Mouse (Mus musculus): ENCODE results near the gene Grpel1.
A peak's percentile ranks its signal among the peaks of the same experiment; 100 is the strongest.

Gene Grpel1

DNA sequence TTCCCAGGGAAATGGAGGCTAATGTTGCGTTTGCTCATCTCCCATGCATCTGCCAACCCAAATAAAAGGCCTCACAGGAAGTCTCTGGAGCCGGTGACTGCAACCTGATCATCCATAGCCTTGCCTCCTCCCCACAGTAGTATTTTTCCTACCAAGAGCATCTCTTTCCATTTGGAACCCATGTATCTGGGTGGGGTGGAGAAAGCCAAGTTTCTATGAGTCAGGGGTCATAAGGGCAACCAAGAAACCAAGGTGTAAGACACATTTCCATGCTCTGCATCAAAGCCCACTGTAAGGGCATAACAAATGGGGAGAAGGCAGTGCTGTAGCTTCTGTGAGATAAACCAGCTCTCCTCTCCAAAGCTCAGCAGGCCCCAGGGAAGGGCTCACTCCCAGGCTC is 3.6 kb upstream of the Grpel1 start:
- DNase-seq (ENCODE audit: low spot score in 2 of 2), result no peak

DNA sequence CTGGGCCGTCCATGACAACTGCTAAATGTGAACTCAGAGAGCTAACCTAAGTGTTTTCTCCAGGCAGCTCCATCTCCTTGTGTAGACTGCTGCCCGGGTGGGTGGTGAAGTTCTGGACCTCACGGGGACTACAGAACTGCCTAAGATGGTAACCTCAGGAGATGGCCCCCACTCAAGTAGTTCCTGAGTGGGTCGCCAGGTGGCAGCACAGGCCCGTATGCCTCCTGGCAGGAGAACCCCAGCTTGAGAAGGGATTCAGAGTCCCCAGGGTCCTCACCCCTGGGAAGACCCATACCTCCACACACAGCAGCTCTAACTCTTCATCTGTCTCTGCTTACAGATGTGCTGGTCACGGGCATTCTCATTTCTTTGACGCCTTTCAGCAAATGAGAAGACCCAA is 2.0 kb upstream of the Grpel1 start:
- DNase-seq (ENCODE audit: low spot score in 2 of 2), result peak; percentile 87 to 90

DNA sequence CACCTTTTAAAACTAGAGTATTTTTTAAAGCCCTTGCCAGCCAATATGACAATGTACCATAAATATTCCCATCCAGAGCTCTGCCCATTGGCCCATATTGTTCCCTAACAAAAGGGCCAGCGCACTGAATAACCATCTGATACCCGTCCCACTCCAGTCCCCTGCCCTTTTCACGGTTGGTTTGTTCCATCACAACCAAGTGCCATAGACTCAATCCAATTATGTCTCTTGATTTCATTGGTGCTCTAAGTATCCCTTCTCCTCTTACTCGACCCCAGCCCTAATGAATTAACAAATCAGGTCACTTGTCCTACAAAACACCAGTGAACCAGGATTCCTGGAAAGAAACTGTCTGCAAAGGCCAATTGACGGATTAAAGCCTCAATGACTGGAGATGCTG is 1.4 kb upstream of the Grpel1 start:
- DNase-seq (ENCODE audit: low spot score in 2 of 2), result no peak

DNA sequence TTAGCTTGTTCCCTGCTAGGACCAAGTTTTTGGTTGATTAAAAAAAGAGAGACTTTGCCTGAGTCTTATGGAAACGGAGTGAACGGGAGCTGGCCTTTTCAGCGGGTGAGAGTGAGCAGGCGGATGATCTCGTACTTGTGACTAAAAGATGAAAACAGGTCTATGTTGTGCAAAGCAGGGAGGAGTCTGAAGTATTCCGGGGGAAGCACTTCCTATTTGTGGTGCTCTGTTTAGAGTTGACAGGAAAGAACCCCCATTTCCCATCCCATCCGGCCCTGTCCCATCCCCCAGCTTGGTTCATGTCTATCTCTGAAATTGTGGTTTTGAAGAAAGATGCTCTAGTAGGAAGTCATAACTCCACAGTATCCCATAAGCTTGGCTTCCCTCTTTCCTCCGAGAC is 1.1 kb downstream of the Grpel1 start:
- DNase-seq (ENCODE audit: low spot score in 2 of 2), result no peak

DNA sequence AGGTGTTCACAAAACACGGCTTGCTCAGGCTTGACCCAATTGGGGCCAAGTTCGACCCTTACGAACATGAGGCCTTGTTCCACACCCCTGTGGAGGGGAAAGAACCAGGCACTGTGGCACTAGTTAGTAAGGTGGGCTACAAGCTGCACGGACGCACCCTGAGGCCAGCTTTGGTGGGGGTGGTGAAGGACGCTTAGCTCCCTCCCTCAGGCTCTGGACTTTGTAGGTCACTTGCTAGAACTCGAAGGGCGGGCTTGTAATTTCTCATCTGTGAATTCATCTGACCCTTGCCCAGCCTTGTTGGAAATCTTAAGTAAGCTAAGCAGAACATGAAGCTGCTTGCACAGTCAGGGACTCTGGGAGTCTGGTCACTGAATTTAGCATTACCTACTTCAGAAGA is 6.4 kb downstream of the Grpel1 start:
- DNase-seq (ENCODE audit: low spot score in 2 of 2), result no peak

DNA sequence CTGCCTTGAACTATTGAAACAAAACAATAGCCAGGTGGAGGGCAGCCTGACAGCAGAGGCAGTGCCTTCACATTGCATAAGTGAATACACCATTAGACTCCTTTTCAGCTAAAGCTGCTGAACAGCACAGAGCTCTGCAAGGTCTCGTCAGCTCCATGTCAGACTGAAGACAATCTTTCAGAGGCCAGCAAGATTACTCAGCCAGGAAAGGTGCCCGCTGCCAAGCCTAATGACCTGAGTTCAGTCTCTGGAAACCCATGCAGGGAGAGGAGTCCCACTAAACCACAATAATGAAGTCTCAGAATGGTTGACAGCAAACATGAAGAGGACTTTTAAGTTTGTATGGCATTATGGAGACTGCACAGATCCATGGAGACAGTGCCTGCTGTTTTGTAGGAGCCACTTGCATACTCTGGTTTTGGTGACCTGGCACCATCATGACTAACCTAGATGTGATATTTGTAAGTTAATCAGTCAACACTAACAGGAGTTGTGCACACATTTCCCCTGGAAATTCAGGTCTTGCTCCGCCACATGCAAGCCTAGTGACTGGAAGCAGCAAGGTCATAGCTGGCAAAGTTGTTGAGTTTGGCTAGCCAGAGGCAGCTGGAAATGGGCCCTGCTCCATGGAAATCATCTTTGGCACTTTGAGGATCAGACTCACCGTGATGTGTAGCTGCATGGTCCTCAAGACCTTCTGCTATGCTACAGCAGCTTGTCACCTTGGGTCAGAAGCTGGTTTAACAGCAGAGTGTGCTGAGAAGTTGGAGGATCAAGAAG is 8.3 kb downstream of the Grpel1 start:
- no peak for DNase-seq (ENCODE audit: low spot score in 2 of 2)

DNA sequence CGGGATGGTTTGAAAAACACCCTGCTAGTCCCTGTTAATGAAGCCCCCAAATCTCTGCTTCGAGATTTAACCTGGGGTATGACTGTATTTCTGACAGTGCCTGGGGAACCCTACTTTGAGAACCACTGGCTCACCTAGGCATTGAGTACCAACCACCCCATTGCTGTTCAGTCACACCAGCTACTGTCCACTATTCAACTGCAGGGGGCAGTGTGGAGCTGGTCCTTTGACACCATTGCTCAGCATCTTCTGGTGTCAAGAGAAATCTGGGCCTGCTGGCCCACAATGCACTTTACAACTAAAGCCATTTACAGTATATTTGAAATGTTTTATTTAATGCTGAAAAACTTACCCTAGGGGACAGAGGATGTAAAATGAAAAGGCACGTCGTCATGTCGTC is 9.5 kb downstream of the Grpel1 start:
- peak; percentile 66 to 85 for DNase-seq (ENCODE audit: low spot score in 2 of 2)

DNA sequence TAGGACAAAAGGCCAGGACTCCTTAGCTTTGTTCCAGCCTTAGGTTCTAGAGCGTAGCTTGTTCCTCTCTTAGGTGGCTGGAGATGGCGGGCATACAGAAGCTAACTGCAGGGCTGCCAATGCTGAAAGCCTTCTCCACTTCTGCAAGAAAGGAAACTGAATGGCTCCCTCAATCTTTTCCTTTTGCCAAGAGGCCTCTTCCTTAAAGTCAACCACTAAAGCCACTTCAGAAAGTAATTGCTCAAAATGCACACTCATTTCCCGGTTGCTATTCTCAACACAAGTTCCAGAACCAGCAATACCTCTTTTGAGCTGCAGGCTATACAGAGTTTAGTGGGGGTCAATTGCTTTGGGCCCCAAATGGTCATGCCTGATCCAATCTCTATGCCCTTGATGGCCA is 12.7 kb downstream of the Grpel1 start:
- DNase-seq (ENCODE audit: low spot score in 2 of 2), result no peak

DNA sequence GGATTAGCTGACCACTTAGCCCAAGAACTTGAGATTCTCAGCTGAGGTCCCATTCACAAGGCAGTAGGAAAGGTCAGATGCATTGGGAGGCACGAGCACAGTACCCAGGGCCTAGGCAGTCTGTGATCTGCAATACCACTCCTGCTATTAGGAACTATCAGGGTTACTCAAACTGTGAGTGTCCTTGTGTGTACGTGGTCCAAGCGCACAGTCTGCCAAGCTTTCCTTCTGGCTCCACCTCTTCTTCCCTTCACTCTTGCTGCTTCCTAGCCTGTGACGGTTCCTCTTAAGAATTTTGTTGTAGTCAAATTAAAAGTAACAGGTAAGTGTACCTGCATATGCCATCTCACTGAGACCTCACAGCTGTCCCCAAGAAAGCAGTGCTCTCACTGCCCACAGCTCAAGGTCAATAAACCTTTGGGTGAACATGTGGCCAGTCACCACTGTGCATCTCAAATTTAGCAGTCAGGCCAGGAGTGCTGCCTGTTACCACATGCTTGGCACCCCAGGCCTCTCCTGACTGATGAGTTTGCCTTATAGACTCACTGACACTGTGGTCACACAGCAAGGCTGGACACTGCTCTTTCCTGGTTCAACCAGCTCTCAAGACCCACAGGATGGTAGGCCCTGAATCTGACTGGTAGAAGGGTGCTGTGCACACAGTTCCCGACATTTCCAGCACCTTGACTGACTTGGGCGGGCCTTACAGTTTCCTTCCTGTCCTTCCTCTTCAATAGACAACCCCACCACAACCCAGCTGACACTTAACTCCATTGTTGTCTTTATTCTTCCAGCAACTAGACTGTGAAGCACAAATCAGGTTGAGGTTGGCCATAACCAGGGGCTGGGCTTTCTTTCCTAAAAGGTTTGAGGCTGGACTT is 14.0 kb downstream of the Grpel1 start:
- no peak for DNase-seq (ENCODE audit: low spot score in 2 of 2)

DNA sequence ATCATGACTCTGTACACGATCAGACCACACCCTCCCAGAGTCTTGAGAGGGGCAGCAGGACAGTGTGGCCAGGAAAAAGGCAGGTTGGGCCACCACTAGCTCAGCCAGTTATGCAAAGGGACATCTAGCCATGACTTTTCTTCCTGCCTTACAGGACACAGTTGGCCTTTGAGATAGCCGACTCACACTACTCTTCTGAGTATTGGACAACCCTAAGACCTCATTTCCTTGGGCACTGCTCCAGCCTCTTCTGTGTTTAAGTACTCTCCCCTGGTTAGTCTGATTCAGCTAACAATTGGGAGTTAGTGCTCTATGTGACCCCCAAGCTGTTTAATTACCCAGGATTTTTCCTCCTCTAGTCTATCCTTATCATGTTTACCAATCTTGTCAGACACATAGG is 14.9 kb downstream of the Grpel1 start:
- DNase-seq (ENCODE audit: low spot score in 2 of 2), result no peak

DNA sequence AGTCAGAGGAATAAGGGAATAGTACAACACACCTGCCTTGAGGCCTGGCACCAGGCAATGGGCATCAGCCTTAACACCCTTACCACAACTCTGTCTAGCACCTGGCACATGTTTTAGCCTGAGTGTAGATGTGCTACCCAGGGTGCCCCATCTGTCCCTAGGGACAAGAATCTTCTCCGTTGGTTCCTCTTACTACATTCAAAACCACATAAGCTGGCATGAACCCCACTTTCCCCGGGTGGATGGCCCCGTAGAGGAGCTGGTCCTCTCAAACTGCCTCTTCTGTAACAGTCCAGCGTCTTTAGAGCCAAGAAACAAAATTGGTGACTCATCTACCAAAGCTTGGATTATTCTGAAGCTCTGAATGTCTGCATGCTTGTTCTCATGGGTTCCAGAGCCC is 15.6 kb downstream of the Grpel1 start:
- DNase-seq (ENCODE audit: low spot score in 2 of 2), result peak in 1 of 2 experiments; percentile 42

DNA sequence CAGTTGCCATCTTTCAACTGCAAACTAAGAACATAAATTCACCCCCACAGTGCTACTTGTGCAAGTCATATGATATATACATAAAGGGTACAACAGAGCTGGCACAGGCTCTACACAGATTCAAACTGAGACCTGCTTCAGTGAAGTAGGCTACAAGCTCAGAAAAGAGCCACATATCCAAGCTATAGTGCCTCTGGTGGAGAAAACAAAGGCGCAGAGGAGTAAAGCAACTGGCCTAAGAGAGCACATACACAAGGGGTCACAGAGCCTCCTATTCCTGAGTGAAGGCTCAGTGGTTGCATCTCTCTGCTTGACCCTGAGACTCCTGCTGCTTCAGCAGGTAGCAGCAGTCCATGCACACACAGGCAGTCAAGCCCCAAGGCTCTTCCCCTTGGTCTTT is 16.3 kb downstream of the Grpel1 start:
- DNase-seq (ENCODE audit: low spot score in 2 of 2), result no peak

DNA sequence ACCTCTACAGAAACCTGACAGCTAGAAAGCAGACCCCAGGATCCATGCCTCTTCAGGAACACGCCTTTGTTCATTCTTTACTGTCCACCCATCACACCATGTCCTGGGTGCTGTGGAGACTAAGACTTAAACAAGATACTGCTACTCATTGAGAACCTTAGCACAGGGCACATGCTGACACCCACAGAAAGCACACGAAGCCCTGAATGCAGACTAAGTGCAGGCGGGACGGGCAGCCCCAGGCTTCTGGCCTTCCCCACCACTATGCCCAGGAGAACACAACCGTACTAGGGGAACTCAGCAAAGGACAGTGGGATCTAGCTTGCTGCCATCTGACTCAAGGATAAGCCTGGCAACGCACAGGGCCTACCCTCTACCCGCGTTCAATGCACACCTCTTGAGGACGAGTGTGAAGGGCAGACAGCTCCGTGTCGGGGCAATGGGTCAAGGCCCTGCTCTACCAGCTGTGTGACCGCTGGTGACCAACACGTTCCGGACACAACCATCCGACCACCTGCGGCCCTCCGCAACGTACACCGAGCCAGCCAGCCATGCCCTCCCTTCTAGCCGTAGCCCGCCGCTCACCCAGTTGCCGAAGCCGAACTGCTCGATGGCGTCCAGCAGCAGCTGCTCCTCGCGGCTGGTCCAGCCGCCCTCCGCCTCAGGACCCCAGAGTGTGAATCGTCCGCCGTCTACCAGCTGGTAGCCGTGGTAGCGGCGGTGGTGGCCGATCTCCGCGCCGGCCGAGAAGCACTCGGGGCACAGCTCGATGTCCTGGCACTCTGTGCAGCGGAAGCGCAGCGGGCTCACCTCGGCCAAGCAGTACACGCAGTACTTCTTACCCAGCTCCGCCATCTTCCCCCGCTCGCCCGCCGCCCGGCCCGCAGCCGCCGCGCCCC is 18.7 kb downstream of the Grpel1 start:
- peak; percentile 71 to 74 for DNase-seq (ENCODE audit: low spot score in 2 of 2)

DNA sequence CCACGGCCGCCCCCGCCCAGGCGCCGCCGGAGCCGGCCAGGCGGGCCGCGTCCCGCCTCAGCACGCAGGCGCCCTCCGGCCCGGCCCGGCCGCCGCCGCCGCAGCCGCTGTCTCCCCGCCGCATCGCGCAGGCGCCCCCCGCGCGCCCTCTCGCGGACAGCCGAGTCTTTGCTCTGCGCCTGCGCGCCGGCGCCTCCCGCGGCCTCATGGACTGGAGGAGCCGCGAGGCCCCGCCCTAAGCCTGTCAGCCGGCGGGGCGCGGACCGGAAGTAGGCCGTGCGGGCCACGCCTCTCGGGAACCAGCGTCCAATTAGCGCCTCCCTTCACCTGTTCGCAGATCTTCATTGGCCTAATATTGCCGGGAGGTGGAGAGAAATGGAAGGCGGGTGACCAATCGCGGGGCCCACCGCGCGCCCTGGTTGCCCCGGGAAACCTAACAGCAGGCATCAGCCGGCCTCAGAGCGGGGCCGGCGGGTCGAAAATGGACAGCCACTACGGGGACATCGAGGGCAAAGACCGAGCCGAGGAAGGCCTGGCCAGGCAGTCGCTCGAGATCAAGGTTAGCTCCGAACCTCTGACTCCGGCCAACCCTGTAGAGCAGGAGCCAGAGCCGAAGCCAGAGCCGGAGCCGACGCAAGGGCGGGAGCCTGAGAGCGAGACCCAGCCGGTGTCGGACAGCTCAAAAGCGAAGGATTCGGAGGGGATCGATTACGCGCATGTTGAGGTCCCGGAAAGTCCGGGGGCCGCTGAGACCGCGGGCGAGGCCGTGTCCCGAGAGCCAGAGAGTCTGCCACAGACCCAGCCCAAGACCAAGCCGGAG is 19.6 kb downstream of the Grpel1 start, which contains the start of the genes Tada2b and Ccdc96:
Gene Tada2b, minus strand, starts transcription at position 115 of the 820 bp plus-strand sequence.
Gene Ccdc96, plus strand, starts transcription at position 418 of the 820 bp plus-strand sequence.
- peak; percentile 91 to 97 for DNase-seq (ENCODE audit: low spot score in 2 of 2)

DNA sequence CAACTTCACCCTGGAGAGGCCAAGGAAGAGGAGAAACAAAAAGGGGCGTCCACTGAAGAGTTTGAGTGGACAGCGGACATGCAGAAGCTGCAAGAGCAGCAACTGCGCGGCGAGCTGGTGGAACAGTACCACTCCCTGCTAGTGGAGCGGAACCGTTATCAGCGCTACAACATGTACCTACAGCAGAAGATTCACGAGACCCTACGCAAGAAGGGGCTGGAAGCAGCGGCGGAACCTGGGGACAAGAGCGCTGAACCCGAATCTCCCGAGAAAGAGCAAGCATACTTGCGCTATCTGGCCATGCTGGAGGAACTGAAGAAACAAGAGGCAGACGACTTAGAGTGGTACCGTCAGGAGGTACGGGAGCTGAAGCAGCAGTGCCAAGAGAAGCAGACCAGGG is 20.5 kb downstream of the Grpel1 start:
- DNase-seq (ENCODE audit: low spot score in 2 of 2), result peak in 1 of 2 experiments; percentile 35

DNA sequence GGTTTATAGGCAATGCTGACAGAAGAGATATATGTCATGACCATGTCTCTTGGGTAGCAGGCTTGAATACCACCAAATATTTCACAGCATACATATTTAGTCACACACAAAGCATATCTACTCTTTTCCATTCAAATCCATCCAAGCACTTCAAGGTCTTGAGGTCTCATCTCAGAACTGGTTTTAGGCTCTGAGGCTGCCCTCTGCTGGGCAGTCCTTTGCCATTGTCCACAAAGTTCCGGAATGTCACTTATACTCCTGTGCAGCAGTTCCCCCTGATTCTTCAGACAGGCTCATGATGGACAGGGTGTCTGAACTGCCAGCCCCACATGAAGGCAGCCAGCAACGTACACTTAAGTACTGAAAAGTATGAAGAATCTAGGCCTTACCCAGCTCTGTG is 24.4 kb downstream of the Grpel1 start:
- DNase-seq (ENCODE audit: low spot score in 2 of 2), result peak in 1 of 2 experiments; percentile 47

DNA sequence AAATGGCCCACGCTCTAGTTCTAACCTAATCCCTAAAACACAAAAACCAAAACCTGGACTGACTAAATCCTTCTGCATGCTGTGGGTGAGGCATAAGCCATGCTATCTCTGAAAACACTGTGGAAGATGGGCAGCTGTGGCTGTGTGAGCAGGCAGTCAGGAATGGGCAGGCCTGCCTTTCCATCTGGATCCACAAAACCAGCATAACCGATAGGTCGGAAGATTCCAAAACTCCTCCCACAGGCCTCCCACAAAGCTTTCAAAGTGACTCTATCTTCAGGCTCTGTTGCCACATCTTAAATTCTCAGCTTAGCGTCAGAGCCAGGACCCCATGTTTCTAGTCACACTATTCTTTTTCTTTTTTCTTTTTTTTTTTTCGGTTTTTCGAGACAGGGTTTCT is 29.1 kb downstream of the Grpel1 start:
- DNase-seq (ENCODE audit: low spot score in 2 of 2), result no peak

DNA sequence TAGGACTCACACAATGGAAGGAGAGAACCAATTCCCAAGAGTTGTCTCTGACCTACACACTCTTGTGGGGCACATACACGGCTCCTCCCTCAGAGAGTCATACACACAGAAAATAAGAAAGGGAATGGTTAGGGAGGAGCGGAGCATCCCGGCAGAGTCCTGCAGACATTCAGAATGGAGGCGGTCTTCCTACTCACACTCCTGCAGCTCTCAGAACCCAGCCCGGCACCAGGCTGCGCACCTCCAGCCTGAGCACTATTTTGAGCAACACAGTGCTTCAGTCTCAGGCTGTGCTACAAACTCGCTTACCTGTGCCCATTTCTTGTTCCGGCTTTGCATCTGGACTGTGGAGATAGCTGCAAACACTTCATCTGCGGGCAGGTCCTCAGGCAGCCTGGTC is 29.9 kb downstream of the Grpel1 start:
- no peak for DNase-seq (ENCODE audit: low spot score in 2 of 2)

DNA sequence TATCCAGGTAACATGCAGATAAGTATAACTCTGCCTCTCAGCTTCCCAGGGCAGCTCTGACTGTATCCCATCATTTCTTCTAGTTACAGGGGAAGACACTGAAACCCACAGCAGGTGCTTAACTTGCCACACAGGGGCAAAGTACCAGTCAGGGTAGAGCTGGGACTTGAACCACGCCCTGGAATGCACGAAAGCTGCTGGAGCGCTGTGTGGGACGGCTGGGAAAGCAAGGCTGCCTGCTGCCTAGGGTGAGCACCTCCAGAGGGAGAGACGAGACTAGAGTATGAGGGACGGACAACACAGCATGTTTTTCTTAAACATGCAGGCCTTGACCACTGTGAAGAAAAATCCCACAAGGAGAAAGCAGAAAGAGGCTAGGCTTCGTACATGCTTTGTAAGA is 40.4 kb downstream of the Grpel1 start:
- DNase-seq (ENCODE audit: low spot score in 2 of 2), result no peak

DNA sequence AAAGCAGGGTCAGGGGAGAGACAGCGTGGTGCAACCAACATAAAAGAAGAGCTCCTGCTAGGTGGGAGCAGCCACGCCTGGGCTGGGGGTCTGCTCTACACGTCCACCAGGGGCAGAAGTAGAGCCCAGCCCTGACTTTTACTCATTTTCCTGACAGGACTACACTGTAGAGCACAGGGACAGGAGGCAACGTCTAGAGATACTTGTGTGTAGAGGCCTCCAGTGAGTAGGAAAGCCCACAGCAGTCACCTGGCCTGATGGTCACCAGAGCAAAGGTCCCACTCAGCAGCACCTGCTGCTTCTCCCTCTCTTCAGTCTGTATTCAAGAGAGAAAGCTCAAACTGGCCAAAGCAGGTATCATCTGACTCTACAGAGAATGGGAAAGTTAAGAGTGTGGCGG is 40.8 kb downstream of the Grpel1 start:
- DNase-seq (ENCODE audit: low spot score in 2 of 2), result no peak

DNA sequence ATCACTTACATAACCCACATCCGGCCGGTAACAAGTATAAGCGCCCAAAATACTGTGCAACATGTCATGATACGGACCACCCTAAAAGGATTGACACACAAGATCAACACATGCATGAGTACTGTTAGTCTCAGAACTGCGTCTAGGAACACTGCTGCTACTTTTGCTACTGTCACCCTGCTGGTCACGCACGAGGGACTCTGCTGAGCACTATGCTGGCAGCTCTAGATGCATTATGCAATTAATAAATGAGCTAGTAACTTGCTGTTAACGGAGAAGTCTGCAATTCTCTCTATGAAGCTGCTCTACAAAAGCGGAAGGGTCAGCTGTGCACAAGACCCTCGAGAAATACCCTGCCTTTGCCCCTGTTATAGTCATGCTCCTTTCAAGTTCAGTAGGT is 43.6 kb downstream of the Grpel1 start:
- DNase-seq (ENCODE audit: low spot score in 2 of 2), result no peak
